Mouse (Mus musculus): Measurements from ENCODE around the gene Gm44790. TPM values are rescaled to one million over a fixed set of nuclear protein-coding genes. Genes with fewer than 3 reads are reported as not detected.
"Not testable (repeated sequence)": the region's sequence is repeated elsewhere in the genome, so short reads cannot be mapped to it uniquely, and the experiment has no call there.

Gene Gm44790
- not detected in 2 replicates for polyA plus RNA-seq (2016; fragmentation: Nextera tagmentation; extraction: Ambion mirVana)

DNA sequence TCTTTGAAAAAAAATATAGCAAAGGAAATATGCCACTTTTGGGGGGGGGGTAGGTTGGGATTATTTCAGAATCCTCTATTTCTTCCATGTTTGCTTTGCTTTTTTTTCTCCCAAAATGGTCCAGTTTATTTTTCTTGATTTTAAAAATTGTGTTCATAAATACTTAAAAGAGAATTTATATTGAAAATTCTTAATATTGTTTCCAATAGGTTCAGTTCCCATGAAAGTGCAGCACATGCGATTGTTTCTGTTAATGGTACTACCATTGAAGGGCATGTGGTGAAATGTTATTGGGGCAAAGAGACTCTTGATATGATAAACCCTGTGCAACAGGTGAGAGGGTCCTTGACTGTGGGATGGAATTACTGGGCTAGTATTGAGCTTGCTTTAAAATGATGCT lies at the start of gene Gm44790:
TSS of gene Gm44790 (plus strand) at position 301 of the 400 bp plus-strand sequence.
- H3K27me3 ChIP-seq = no peaks in the 10 kb centered on the region
- no peak within 1 kb of the TSS for H3K4me3 ChIP-seq (replicated peaks)
- ATAC-seq (ENCODE audit: low FRiP score) = no peak
- H3K36me3 ChIP-seq (replicated peaks) = peaks cover 81% of the 10 kb centered on the region
- no peak within 1 kb of the TSS for H3K9ac ChIP-seq
- H3K27ac ChIP-seq = no peak within 1 kb of the TSS
- WGBS = 95% methylated on average over 1 of the region's 1 CpGs
- H3K4me2 ChIP-seq = no peak within 1 kb of the TSS
- H3K9me3 ChIP-seq = no peaks in the 10 kb centered on the region
- no peaks in the 10 kb centered on the region for H3K4me1 ChIP-seq

DNA sequence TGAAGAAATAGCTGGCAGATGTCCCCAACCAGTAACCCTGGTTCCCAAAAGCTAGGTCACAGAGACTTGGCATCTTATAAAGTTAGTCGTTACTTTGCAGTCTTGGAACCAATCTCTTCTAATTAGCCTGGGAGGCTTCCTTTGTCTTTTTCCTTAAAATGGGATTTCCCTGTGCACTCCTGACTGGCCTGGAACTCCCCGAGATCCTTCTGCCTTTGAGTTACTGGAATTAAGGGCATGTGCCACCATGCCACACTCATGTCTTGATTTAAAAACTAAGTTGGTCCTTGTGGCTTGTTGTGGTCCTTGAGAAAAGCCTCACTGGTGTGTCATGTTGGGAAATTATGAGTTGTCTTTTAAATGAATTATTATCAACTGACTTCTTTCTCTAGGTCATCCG lies 48.1 kb upstream of the Gm44790 start:
- Histone ChIP-seq H3K9me3 (no peaks in the 10 kb centered on the region), H3K27me3 (no peaks in the 10 kb centered on the region), H3K4me3 (replicated peaks) (no peak overlapping the region), H3K36me3 (replicated peaks) (peaks cover 51% of the 10 kb centered on the region), H3K4me1 (peaks cover 3% of the 10 kb centered on the region; the same call in 1 of the 2 replicates), H3K27ac (no peak overlapping the region), H3K4me2 (no peak overlapping the region), H3K9ac (no peak overlapping the region)
- no peak for ATAC-seq (ENCODE audit: low FRiP score)
- WGBS = 87% methylated on average over 3 of the region's 3 CpGs

DNA sequence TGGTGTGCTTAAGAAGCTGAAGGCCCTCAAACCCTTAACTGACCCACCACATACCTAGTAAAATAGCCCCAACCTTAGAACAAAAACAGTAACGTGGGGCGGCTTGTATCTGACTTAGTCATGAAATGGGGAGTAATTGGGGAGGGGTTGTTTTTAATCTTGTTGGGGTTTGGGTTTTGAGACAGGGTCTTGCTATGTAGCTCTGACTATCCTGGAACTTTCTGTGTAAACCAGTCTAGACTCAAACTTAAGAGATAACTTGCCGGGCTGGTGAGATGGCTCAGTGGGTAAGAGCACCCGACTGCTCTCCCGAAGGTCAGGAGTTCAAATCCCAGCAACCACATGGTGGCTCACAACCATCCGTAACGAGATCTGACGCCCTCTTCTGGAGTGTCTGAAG lies 46.3 kb upstream of the Gm44790 start:
- ATAC-seq (ENCODE audit: low FRiP score) = not testable (repeated sequence)

GRCm38 (mm10) chr6:86382551-86382950 lies 43.9 kb upstream of the Gm44790 start:
- Histone ChIP-seq H3K36me3 (replicated peaks) (peaks cover 48% of the 10 kb centered on the region), H3K27me3 (no peaks in the 10 kb centered on the region), H3K27ac (no peak overlapping the region), H3K4me2 (no peak overlapping the region), H3K4me1 (no peaks in the 10 kb centered on the region; the same call in 1 of the 2 replicates), H3K9me3 (no peaks in the 10 kb centered on the region), H3K4me3 (replicated peaks) (no peak overlapping the region), H3K9ac (no peak overlapping the region)
- ATAC-seq (ENCODE audit: low FRiP score) = no peak

More for the DNA sequence above, 46.3 kb upstream of the Gm44790 start:
- H3K27ac ChIP-seq; H3K27me3 ChIP-seq; H3K4me3 ChIP-seq (replicated peaks); H3K9ac ChIP-seq; H3K4me2 ChIP-seq; H3K4me1 ChIP-seq; H3K9me3 ChIP-seq: not testable (repeated sequence)
- peaks cover 46% of the 10 kb centered on the region for H3K36me3 ChIP-seq (replicated peaks)
- 84% methylated on average over 8 of the region's 8 CpGs for WGBS

DNA sequence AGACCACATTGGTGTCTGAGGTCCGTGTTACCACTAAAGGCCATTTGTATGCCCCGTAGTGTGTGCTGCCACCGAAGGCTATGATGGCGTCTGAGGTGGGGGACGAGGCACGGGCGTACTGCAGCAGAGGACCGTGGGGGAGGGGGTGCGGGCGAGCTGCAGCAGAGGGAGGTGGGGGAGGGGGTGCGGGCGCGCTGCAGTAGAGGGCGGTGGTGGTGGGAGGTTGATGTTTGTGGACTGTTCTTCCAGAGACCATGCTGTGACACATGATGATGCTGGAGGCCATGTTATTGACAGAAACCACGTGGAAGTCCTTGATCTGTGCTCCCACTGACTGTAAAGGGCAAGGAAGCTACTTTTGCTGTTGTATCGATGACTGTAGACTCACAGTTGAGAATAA lies 43.1 kb upstream of the Gm44790 start:
- Histone ChIP-seq H3K9ac (no peak overlapping the region), H3K9me3 (no peaks in the 10 kb centered on the region), H3K4me3 (replicated peaks) (no peak overlapping the region), H3K36me3 (replicated peaks) (peaks cover 48% of the 10 kb centered on the region), H3K4me2 (no peak overlapping the region), H3K27ac (no peak overlapping the region), H3K4me1 (no peaks in the 10 kb centered on the region; the same call in 1 of the 2 replicates), H3K27me3 (no peaks in the 10 kb centered on the region)
- no peak for ATAC-seq (ENCODE audit: low FRiP score)
- 62% methylated on average over 16 of the region's 16 CpGs for WGBS

- Histone ChIP-seq H3K4me2 (no peak overlapping the region), H3K9me3 (no peaks in the 10 kb centered on the region), H3K9ac (no peak overlapping the region), H3K4me3 (replicated peaks) (no peak overlapping the region), H3K4me1 (no peaks in the 10 kb centered on the region; the same call in 1 of the 2 replicates), H3K36me3 (replicated peaks) (peaks cover 48% of the 10 kb centered on the region), H3K27me3 (no peaks in the 10 kb centered on the region), H3K27ac (no peak overlapping the region)
- 71% methylated on average over 4 of the region's 4 CpGs for WGBS
- ATAC-seq (ENCODE audit: low FRiP score) = no peak
Observed at GRCm38 (mm10) chr6:86384692-86385091, 41.8 kb upstream of the Gm44790 start.

DNA sequence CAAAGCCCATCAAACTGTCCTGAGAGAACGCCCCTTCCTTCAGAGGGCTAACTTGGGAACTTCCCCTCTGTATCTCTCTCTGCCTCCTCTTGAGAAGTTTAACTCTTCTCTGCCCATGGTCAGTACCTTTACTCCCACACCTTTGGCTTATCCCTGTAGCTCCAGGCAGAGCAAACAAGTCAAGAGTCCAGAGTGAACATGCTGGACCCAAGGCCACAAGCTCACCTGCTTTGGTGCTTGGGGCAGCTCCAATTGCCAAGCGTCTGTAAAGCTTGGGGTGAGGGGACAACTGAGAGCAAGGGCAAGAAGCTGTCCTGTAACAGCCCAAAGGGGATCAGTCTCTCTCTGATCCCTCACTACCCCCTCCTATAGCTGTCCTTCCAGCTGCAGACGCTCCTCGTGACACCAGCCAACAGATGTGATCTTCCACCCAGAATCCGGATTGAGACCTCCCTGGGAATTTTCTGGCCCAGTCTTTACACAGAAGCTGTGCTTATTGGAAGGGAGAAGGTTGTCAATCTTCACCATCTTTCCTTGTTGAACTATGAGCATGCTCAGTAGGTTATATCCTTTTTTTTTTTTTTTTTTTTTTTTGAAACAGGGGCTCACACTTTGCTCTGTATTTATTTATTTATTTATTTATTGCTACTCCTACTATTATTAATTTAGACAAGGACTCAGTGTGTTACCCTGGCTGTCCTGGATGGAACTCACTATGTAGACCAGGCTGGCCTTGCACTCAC lies 40.9 kb upstream of the Gm44790 start:
- no peak for ATAC-seq (ENCODE audit: low FRiP score)
- no peak overlapping the region for H3K27ac ChIP-seq

GRCm38 (mm10) chr6:86387313-86387712 lies 39.1 kb upstream of the Gm44790 start:
- H3K4me1 ChIP-seq = no peaks in the 10 kb centered on the region; the same call in 1 of the 2 replicates
- no peak for ATAC-seq (ENCODE audit: low FRiP score)
- H3K27ac ChIP-seq = no peak overlapping the region
- 90% methylated on average over 12 of the region's 12 CpGs for WGBS
- H3K9me3 ChIP-seq = no peaks in the 10 kb centered on the region
- no peak overlapping the region for H3K4me3 ChIP-seq (replicated peaks)
- H3K27me3 ChIP-seq = no peaks in the 10 kb centered on the region
- no peak overlapping the region for H3K9ac ChIP-seq
- no peak overlapping the region for H3K4me2 ChIP-seq
- H3K36me3 ChIP-seq (replicated peaks) = peaks cover 70% of the 10 kb centered on the region

More for the DNA sequence above, 40.9 kb upstream of the Gm44790 start:
- peaks cover 52% of the 10 kb centered on the region for H3K36me3 ChIP-seq (replicated peaks)
- 88% methylated on average over 5 of the region's 5 CpGs for WGBS
- no peak overlapping the region for H3K4me3 ChIP-seq (replicated peaks)
- no peak overlapping the region for H3K9ac ChIP-seq
- H3K4me1 ChIP-seq = no peaks in the 10 kb centered on the region; the same call in 1 of the 2 replicates
- no peaks in the 10 kb centered on the region for H3K9me3 ChIP-seq
- H3K27me3 ChIP-seq = no peaks in the 10 kb centered on the region
- H3K4me2 ChIP-seq = no peak overlapping the region

DNA sequence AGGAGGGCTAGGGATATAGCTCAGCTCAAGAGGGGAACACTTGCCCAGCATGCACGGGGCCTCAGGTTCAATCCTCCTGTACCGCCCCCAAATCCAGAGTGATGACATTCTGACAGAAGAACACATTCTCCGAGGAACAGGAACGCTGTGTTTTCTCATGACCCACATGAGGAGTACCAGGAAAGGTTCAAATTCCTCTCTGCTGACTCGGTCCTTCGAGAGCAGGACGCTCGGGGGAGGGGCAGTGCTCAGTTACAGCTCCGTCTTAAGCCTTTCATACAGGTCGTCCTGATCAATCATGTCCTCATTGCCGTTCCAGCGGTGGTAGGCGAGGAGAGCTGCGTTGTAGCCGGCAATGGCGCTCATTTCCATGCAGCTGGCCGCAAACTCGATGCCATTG lies 38.0 kb upstream of the Gm44790 start:
- peaks cover 73% of the 10 kb centered on the region for H3K36me3 ChIP-seq (replicated peaks)

DNA sequence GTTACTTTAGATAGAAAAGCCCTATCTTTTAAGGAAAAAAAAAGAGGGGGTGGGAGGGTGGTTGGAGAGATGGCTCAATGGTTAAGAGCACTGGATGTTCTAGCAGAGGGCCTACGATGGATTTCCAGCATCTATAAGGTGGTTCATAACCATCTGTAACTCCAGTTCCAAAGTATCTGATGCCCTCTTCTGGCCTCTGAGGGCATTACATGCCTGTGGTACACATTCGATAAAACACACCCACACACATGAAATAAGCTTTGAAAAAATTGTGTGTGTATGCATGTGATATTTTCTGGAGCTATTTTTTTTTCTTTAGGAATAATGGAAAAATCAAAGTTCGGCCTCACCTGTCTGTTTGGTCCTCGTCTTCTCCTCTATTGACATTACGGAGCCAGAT lies 35.1 kb upstream of the Gm44790 start:
- no peak overlapping the region for H3K4me3 ChIP-seq (replicated peaks)
- H3K4me1 ChIP-seq = peaks cover 23% of the 10 kb centered on the region
- no peak for ATAC-seq (ENCODE audit: low FRiP score)
- H3K27ac ChIP-seq = no peak overlapping the region
- no peaks in the 10 kb centered on the region for H3K27me3 ChIP-seq
- 91% methylated on average over 5 of the region's 5 CpGs for WGBS
- H3K9ac ChIP-seq = no peak overlapping the region
- peaks cover 69% of the 10 kb centered on the region for H3K36me3 ChIP-seq (replicated peaks)
- H3K9me3 ChIP-seq = no peaks in the 10 kb centered on the region
- H3K4me2 ChIP-seq = no peak overlapping the region

More for the DNA sequence above, 38.0 kb upstream of the Gm44790 start:
- Histone ChIP-seq H3K9me3 (no peaks in the 10 kb centered on the region), H3K4me1 (no peaks in the 10 kb centered on the region; the same call in 1 of the 2 replicates), H3K4me3 (replicated peaks) (no peak overlapping the region), H3K9ac (no peak overlapping the region), H3K27ac (no peak overlapping the region), H3K4me2 (no peak overlapping the region), H3K27me3 (no peaks in the 10 kb centered on the region)
- 91% methylated on average over 18 of the region's 18 CpGs for WGBS
- no peak for ATAC-seq (ENCODE audit: low FRiP score)

DNA sequence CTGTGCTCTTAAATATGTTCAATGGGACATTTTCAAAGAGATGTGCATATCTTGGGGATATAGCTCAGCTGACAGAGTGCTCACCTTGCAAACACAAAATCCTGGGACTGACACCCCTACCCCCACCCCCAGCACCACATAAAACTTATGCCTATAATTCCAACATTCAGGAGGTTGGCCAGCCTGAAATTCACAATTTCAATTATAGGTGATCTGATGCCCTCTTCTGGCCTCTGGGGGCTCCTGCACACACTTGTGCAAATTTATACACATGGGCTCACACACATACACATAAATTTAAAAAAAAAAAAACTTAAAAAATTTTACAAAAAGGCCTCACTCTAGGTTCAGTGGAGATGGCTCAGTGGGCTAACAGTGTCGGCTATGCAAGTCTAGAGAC lies 33.3 kb upstream of the Gm44790 start:
- ATAC-seq (ENCODE audit: low FRiP score) = no peak
- Histone ChIP-seq H3K4me3 (replicated peaks) (no peak overlapping the region), H3K27me3 (0 out of 2 replicates have a peak, but pooled peaks cover 4% of the 10 kb centered on the region), H3K4me1 (peaks cover 32% of the 10 kb centered on the region), H3K36me3 (replicated peaks) (peaks cover 55% of the 10 kb centered on the region), H3K27ac (no peak overlapping the region), H3K9ac (no peak overlapping the region), H3K9me3 (no peaks in the 10 kb centered on the region), H3K4me2 (no peak overlapping the region)
- WGBS = 90% methylated on average over 1 of the region's 1 CpGs

DNA sequence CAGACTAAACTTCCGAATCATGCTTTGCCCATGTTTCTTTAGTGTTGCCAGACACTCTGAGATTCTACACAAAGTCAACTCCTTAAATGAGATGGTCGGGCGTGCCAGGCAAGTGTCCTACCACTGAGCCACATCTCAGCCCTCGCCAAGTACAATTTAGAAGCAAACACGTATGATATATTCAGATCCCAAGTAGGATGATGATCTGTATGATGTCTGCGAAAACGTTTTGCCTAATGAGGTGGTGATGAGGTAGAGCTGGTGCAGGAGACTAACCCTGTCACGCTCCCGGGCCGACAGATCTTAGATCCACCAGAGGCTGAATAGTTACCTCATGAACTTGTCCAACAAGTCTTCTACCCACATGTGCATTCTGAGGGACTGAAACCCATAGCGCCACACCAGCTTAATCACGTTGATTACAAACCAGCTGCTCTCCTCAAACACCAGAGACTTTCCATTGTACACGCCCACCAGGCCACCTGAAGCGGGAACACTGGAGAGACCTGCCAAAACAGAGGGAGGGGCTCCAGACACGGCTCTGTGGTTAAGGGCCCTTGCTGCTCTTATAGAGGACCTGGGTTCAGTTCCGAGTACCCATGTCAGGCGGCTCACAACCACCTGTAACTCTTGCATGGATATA lies 32.3 kb upstream of the Gm44790 start:
- WGBS = 88% methylated on average over 17 of the region's 17 CpGs
- Histone ChIP-seq H3K36me3 (replicated peaks) (peaks cover 45% of the 10 kb centered on the region), H3K27ac (no peak overlapping the region), H3K27me3 (0 out of 2 replicates have a peak, but pooled peaks cover 4% of the 10 kb centered on the region), H3K4me3 (replicated peaks) (no peak overlapping the region), H3K9ac (no peak overlapping the region), H3K4me2 (peak overlapping the region; percentile 88; the same call in 1 of the 2 replicates), H3K9me3 (no peaks in the 10 kb centered on the region), H3K4me1 (peaks cover 32% of the 10 kb centered on the region)
- ATAC-seq (ENCODE audit: low FRiP score) = no peak
